Mouse (Mus musculus): ENCODE data around the gene Pard6b. TPM values are rescaled to one million over a fixed set of nuclear protein-coding genes. Genes with fewer than 3 reads are reported as not detected.

Pard6b gene
- total RNA-seq, 2 experiments from 2014 or later, result 3.1 to 3.4 TPM

GRCm38 (mm10) chr2:168117967-168118366, 37.2 kb downstream of the Pard6b start:
- no peak for DNase-seq (ENCODE audit: low spot score)
- intact Hi-C loops (cut with DNase I), result loop anchor here (2.0 kb wide), 1 partner anchor 91 kb away; no protein-coding TSS in a partner anchor

GRCm38 (mm10) chr2:168118456-168118855, 37.7 kb downstream of the Pard6b start:
- intact Hi-C loops (cut with DNase I), result no loop called here

GRCm38 (mm10) chr2:168119123-168119522, 38.3 kb downstream of the Pard6b start:
- intact Hi-C loops (cut with DNase I), result no loop called here
- DNase-seq (ENCODE audit: low spot score), result no peak

More at GRCm38 (mm10) chr2:168118456-168118855, 37.7 kb downstream of the Pard6b start:
- no peak for DNase-seq (ENCODE audit: low spot score)

- intact Hi-C loops (cut with DNase I), result no loop called here
- DNase-seq (ENCODE audit: low spot score), result no peak
These were observed 40.1 kb downstream of the Pard6b start for GRCm38 (mm10) chr2:168120906-168121305.

GRCm38 (mm10) chr2:168123652-168124051, 42.8 kb downstream of the Pard6b start:
- intact Hi-C loops (cut with DNase I), result no loop called here
- DNase-seq (ENCODE audit: low spot score), result no peak

- DNase-seq (ENCODE audit: low spot score), result no peak
- intact Hi-C loops (cut with DNase I), result no loop called here
These were observed 44.7 kb downstream of the Pard6b start for GRCm38 (mm10) chr2:168125288-168126089.

GRCm38 (mm10) chr2:168127767-168128166, 47.0 kb downstream of the Pard6b start:
- DNase-seq (ENCODE audit: low spot score), result no peak
- intact Hi-C loops (cut with DNase I), result no loop called here

GRCm38 (mm10) chr2:168128211-168128859, 47.5 kb downstream of the Pard6b start:
- peak; percentile 51 for DNase-seq (ENCODE audit: low spot score)
- intact Hi-C loops (cut with DNase I), result no loop called here

- intact Hi-C loops (cut with DNase I), result no loop called here
- DNase-seq (ENCODE audit: low spot score), result no peak
These were observed 49.2 kb downstream of the Pard6b start for GRCm38 (mm10) chr2:168130046-168130445.

GRCm38 (mm10) chr2:168137161-168137560, 56.4 kb downstream of the Pard6b start:
- no peak for DNase-seq (ENCODE audit: low spot score)
- intact Hi-C loops (cut with DNase I), result no loop called here

- intact Hi-C loops (cut with DNase I), result no loop called here
These were observed 63.0 kb downstream of the Pard6b start for GRCm38 (mm10) chr2:168143794-168144193.

GRCm38 (mm10) chr2:168145437-168145836, 64.6 kb downstream of the Pard6b start:
- DNase-seq (ENCODE audit: low spot score), result no peak
- intact Hi-C loops (cut with DNase I), result no loop called here

More at GRCm38 (mm10) chr2:168143794-168144193, 63.0 kb downstream of the Pard6b start:
- no peak for DNase-seq (ENCODE audit: low spot score)

- no peak for DNase-seq (ENCODE audit: low spot score)
- intact Hi-C loops (cut with DNase I), result no loop called here
These were observed 67.1 kb downstream of the Pard6b start for GRCm38 (mm10) chr2:168147722-168148432.

- no peak for DNase-seq (ENCODE audit: low spot score)
- intact Hi-C loops (cut with DNase I), result no loop called here
These were observed 68.4 kb downstream of the Pard6b start for GRCm38 (mm10) chr2:168149241-168149640.

Small RNAs within 50 kb of the gene (microRNA-seq; reads per million reads assigned to microRNA genes)
- gene Gm24327, result not detected

Other genes starting within 250 kb of the Pard6b start
- 10 to 100 TPM; 21.9 to 23.4 TPM for gene Ptpn1, start 148.9 kb upstream of the Pard6b start, total RNA-seq (2021)
- under 1 TPM; 0.49 to 0.75 TPM for gene Ripor3, start 70.4 kb upstream of the Pard6b start, total RNA-seq (2021)
- 10 to 100 TPM; 30.5 to 32.7 TPM for gene Adnp, start 126.1 kb downstream of the Pard6b start, total RNA-seq (2021)
- 10 to 100 TPM; 12.6 to 13.6 TPM for gene Gm20716, start 149.4 kb downstream of the Pard6b start, total RNA-seq (2021)
- 10 to 100 TPM; 61.8 to 70.6 TPM for gene Dpm1, start 149.6 kb downstream of the Pard6b start, total RNA-seq (2021)
- gene Mocs3, start 149.6 kb downstream of the Pard6b start, total RNA-seq (2021), result 1 to 10 TPM; 6.2 to 7.1 TPM
- not detected for gene Kcng1, start 200.7 kb downstream of the Pard6b start, total RNA-seq (2021)